In genomic region chr4:149705298-149705697, GRCm38 (mm10) we compare ENCODE assay signal across 26 mouse cellular contexts. TPM values are rescaled to one million over a fixed set of nuclear protein-coding genes. Genes with fewer than 3 reads are reported as not detected.
DNase-seq lines count a peak whose midpoint lies in the region; TF ChIP-seq lines count a peak whose summit lies in the region.
"Had no signal": no experiment of that assay in that cellular context is flagged by ENCODE, and none has a peak within 500 bp of the region (broad histone marks: within the 10 kb centered on the region; RNA-seq: fewer than 3 reads in every experiment).

No protein-coding gene starts in this region.

- H3K4me1 ChIP-seq in thymus, adult 2 months (replicated peaks; ENCODE audit: control insufficient read depth, insufficient read depth, low read length) = peaks cover 50% of the 10 kb centered on the region
- H3K4me1 ChIP-seq: lung, embryonic 15.5 days; midbrain, embryonic 12.5 days had no signal

- peak overlapping the region; percentile 18 for H3K4me2 ChIP-seq in myocyte (ENCODE audit: low read depth)
- H3K4me2 ChIP-seq: heart, embryonic 12.5 days; hindbrain, embryonic 14.5 days; liver, embryonic 15.5 days; lung, embryonic 15.5 days; midbrain, embryonic 12.5 days had no signal

- TF ChIP-seq POLR2A in thymus, adult 2 months (IDR thresholded peaks at IDR 0.05; ENCODE audit: control insufficient read depth, extremely low read depth, insufficient read depth, low read length, poor library complexity) = no peak
- no peak for TF ChIP-seq POLR2A in myocyte (IDR thresholded peaks at IDR 0.05; ENCODE audit: insufficient read length, low read depth)

- intact Hi-C loops in gastrocnemius, adult 2 months (cut with DNase I) = no loop called here

- 47% methylated on average over 7 of the region's 7 CpGs for WGBS in thymus, adult 2 months
- 36% methylated on average over 7 of the region's 7 CpGs for WGBS in macrophage (ENCODE audit: missing documents)

- H3K27ac ChIP-seq in gastrocnemius, adult 2 months = peak overlapping the region; percentile 17; the same call in 1 of the 2 replicates
- peak overlapping the region; percentile 17; the same call in 1 of the 2 replicates for H3K27ac ChIP-seq in thymus, adult 2 months (ENCODE audit: control insufficient read depth, insufficient read depth, low read length)
- peak overlapping the region; percentile 99 for H3K27ac ChIP-seq in macrophage
- H3K27ac ChIP-seq: heart, adult 2 months; hindbrain, embryonic 14.5 days; liver, embryonic 15.5 days; lung, embryonic 15.5 days; midbrain, embryonic 12.5 days had no signal

- peaks cover 43% of the 10 kb centered on the region for H3K79me2 ChIP-seq in macrophage (ENCODE audit: inconsistent target)
- no peaks in the 10 kb centered on the region for H3K79me2 ChIP-seq in myocyte (ENCODE audit: control insufficient read depth, insufficient read depth)

- H3K27me3 ChIP-seq in thymus, adult 2 months (ENCODE audit: control insufficient read depth, insufficient read depth, low read length) = no peaks in the 10 kb centered on the region
- no peaks in the 10 kb centered on the region for H3K27me3 ChIP-seq in myocyte (ENCODE audit: control insufficient read depth, insufficient read depth, insufficient read length)
- H3K27me3 ChIP-seq: lung, embryonic 15.5 days had no signal

- no peak overlapping the region for H3ac ChIP-seq in myocyte (ENCODE audit: control insufficient read depth, insufficient read length)

- no peak for TF ChIP-seq CTCF in gastrocnemius, adult 2 months (IDR thresholded peaks at IDR 0.05)
- TF ChIP-seq CTCF in thymus, adult 2 months (IDR thresholded peaks at IDR 0.05; ENCODE audit: borderline replicate concordance, control insufficient read depth, extremely low read depth, insufficient read depth, low read length, poor library complexity) = no peak

- peak; percentile 13 for DNase-seq in gastrocnemius, adult 2 months
- DNase-seq in gastrocnemius, postnatal 10 days = no peak
- DNase-seq in thymus, adult 2 months = no peak
- DNase-seq in thymus, postnatal 0 days (ENCODE audit: low spot score) = no peak
- DNase-seq in layer of hippocampus, adult 18-20 months (ENCODE audit: low spot score in 2 of 2) = no peak
- DNase-seq in ovary, postnatal 10 days (ENCODE audit: low spot score) = no peak
- DNase-seq: adrenal gland, postnatal 14 days; cerebellum, adult 2 months; cerebellum, postnatal 14 days; gastrocnemius, postnatal 25 days; heart, adult 2 months; heart, postnatal 4 days; kidney, adult 9 months; kidney, postnatal 10 days; layer of hippocampus, adult 9-11 months; liver; right cerebral cortex, postnatal 4 days had no signal

- H3K4me3 ChIP-seq in gastrocnemius, adult 2 months = no peak overlapping the region
- H3K4me3 ChIP-seq in thymus, adult 2 months (ENCODE audit: control insufficient read depth, insufficient read depth, low read length) = no peak overlapping the region
- H3K4me3 ChIP-seq in macrophage (ENCODE audit: inconsistent target) (no peak overlapping the region), myocyte (no peak overlapping the region)
- H3K4me3 ChIP-seq: erythroblast, embryonic 14.5 days; heart, adult 2 months; heart, embryonic 12.5 days; liver, embryonic 15.5 days; lung, embryonic 15.5 days; midbrain, embryonic 12.5 days had no signal

- H3K36me3 ChIP-seq in thymus, adult 2 months (ENCODE audit: control insufficient read depth, insufficient read depth, low read length) = no peaks in the 10 kb centered on the region
- no peaks in the 10 kb centered on the region for H3K36me3 ChIP-seq in macrophage (ENCODE audit: inconsistent target)
- H3K36me3 ChIP-seq in myocyte (ENCODE audit: control insufficient read depth, insufficient read depth) = no peaks in the 10 kb centered on the region
- H3K36me3 ChIP-seq: G1E; heart, embryonic 12.5 days; liver, embryonic 15.5 days; lung, embryonic 15.5 days; midbrain, embryonic 12.5 days had no signal

TF ChIP-seq in myocyte, 11 proteins besides CTCF, POLR2A, EP300 and RAD21:
- TF ChIP-seq MYOD1 (IDR thresholded peaks at IDR 0.05; ENCODE audit: control insufficient read depth in 1 of 3, insufficient read length in 2 of 3, low read depth in 2 of 3) (no peak), TCF12 (IDR thresholded peaks at IDR 0.05; ENCODE audit: insufficient read depth, poor library complexity, severe bottlenecking) (no peak), MAX (IDR thresholded peaks at IDR 0.05; ENCODE audit: low read depth) (no peak), REST (IDR thresholded peaks at IDR 0.05; ENCODE audit: insufficient read depth, insufficient read length) (no peak), SRF (IDR thresholded peaks at IDR 0.05; ENCODE audit: control insufficient read depth, insufficient read length, low read depth) (no peak), CEBPB (IDR thresholded peaks at IDR 0.05; ENCODE audit: insufficient read depth, poor library complexity, severe bottlenecking) (no peak), POLR2AphosphoS2 (IDR thresholded peaks at IDR 0.05; ENCODE audit: insufficient read length, low read depth) (no peak), TCF3 (IDR thresholded peaks at IDR 0.05; ENCODE audit: insufficient read length, low read depth) (no peak), USF1 (IDR thresholded peaks at IDR 0.05; ENCODE audit: low read depth) (no peak), E2F4 (IDR thresholded peaks at IDR 0.05; ENCODE audit: insufficient read depth) (no peak), MYOG (IDR thresholded peaks at IDR 0.05; ENCODE audit: control insufficient read depth in 1 of 3, insufficient read depth in 1 of 3, insufficient read length in 2 of 3, low read depth in 2 of 3) (no peak)

RNA-seq across cellular contexts. Expression of gene Pik3cd, which starts 2.9 kb away (rescaled TPM):
- 1 to 10 TPM; 8.9 to 9.1 TPM for total RNA-seq in gastrocnemius, adult 2 months (2021)
- total RNA-seq in gastrocnemius, postnatal 10 days (2021) = 10 to 100 TPM in 1 of 2 experiments, 1 to 10 TPM in 1; 9.8 to 16.1 TPM
- 106 and 120 TPM in 2 replicates for polyA plus RNA-seq in thymus, adult 2 months (2012; rRNA removed)
- 27.5 and 31.2 TPM in 2 replicates for polyA plus RNA-seq in thymus, postnatal 0 days (2015; fragmentation: Nextera tagmentation; extraction: Ambion mirVana)
- 100 to 1,000 TPM in 19 of 26 experiments, 10 to 100 TPM in 7; 26.8 to 293 (median 161) TPM for total RNA-seq in macrophage (2018; cell fraction: chromatin; rRNA removed)
- total RNA-seq in macrophage (2018; cell fraction: cytosol; rRNA removed) = 100 to 1,000 TPM in 2 of 26 experiments, 10 to 100 TPM in 24; 31.2 to 108 (median 61.4) TPM
- 100 to 1,000 TPM in 18 of 26 experiments, 10 to 100 TPM in 8; 26.6 to 183 (median 124) TPM for total RNA-seq in macrophage (2018; cell fraction: nucleus; rRNA removed)
- polyA plus RNA-seq in macrophage (2018) (29.6 to 68.1 TPM (median 37.0 TPM) in 3 replicates), myocyte (2012; fragmentation: generic; extraction: Trizol) (1.4 TPM)
- total RNA-seq in layer of hippocampus, adult 18-20 months (2021) = 10 to 100 TPM; 21.4 to 26.3 TPM

RNA-seq across cellular contexts. Expression of gene Tmem201, which starts 32.5 kb away (rescaled TPM):
- 10 to 100 TPM; 37.2 to 51.0 TPM for total RNA-seq in gastrocnemius, adult 2 months (2021)
- 10 to 100 TPM; 49.7 to 52.2 TPM for total RNA-seq in gastrocnemius, postnatal 10 days (2021)
- polyA plus RNA-seq in thymus, adult 2 months (2012; rRNA removed) = 71.7 and 79.0 TPM in 2 replicates
- 11.5 and 11.7 TPM in 2 replicates for polyA plus RNA-seq in thymus, postnatal 0 days (2015; fragmentation: Nextera tagmentation; extraction: Ambion mirVana)
- total RNA-seq in macrophage (2018; cell fraction: chromatin; rRNA removed) = 10 to 100 TPM in 3 of 26 experiments, 1 to 10 TPM in 21, under 1 TPM in 2; 0.71 to 13.4 (median 4.4) TPM
- 1 to 10 TPM; 1.8 to 5.4 (median 3.4) TPM for total RNA-seq in macrophage (2018; cell fraction: cytosol; rRNA removed)
- total RNA-seq in macrophage (2018; cell fraction: nucleus; rRNA removed) = 10 to 100 TPM in 2 of 26 experiments, 1 to 10 TPM in 23, under 1 TPM in 1; 0.65 to 23.3 (median 2.8) TPM
- polyA plus RNA-seq in macrophage (2018) (2.6 to 9.5 TPM (median 3.0 TPM) in 3 replicates), myocyte (2012; fragmentation: generic; extraction: Trizol) (31.1 TPM)
- 10 to 100 TPM; 68.1 to 73.2 TPM for total RNA-seq in layer of hippocampus, adult 18-20 months (2021)

Comparison
In these comparisons a context has a peak if more than half of its experiments do, and no peak if none do; other contexts are left out.
1. H3K27ac ChIP-seq: peak in every context shown above with its lines; median percentile 99 in macrophage; 17 in gastrocnemius, adult 2 months; 17 in thymus, adult 2 months.
2. RNA of gene Pik3cd, which starts 2.9 kb away (polyA plus RNA-seq): 106 to 120 TPM in thymus, adult 2 months, 27.5 to 31.2 TPM in thymus, postnatal 0 days and 29.6 to 68.1 TPM in macrophage; 1.4 TPM in myocyte (single experiment); every median in the first group is over 10 times any median in the second.